Mouse (Mus musculus) neutrophil, adult 59 days (primary cell): ENCODE results near the gene Bcl2a1a. TPM values are rescaled to one million over a fixed set of nuclear protein-coding genes. Genes with fewer than 3 reads are reported as not detected.

Experiments used
- total RNA-seq, 2 experiments: library from RNA; stranded (reverse); gene quantifications; 1 replicate in 1 of 2; 2 replicates in 1 of 2; pipeline ENCODE4 v1.2.4; 2023

Bcl2a1a gene
- 1 to 10 TPM; 4.7 to 6.0 TPM for total RNA-seq

DNA sequence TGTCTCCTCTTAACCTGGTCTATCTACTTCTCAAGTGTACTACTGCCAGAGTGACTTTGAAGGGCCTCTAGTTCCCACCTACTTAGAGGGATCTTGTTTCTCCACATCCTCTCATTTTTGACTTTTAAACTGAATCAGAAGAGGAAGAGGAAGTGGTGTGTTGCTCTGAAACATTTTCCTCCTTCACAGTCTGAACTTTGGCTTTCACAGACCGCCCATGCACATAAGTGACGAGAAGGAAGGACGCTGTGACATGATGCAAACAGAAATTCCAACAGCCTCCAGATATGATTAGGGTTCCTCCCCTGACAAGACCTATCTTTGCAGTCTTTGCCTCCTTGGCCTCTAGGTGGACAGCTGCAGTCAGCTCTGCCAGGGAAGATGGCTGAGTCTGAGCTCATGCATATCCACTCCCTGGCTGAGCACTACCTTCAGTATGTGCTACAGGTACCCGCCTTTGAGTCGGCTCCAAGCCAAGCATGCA lies at the start of gene Bcl2a1a:
Gene Bcl2a1a, plus strand, starts transcription at position 231 of the 484 bp plus-strand sequence.

Other genes with a start within 250 kb of the Bcl2a1a start
- gene Mthfsl, start 236.6 kb upstream of the Bcl2a1a start, total RNA-seq = 10 to 100 TPM; 60.0 to 68.2 TPM
- gene Bcl2a1d, start 225.0 kb upstream of the Bcl2a1a start, total RNA-seq = 1 to 10 TPM; 3.7 to 4.9 TPM
- gene Trim43c, start 117.7 kb upstream of the Bcl2a1a start, total RNA-seq = not detected
- gene Trim43b, start 135.9 kb downstream of the Bcl2a1a start, total RNA-seq = not detected
- 10 to 100 TPM in 1 of 2 experiments, 1 to 10 TPM in 1; 8.6 to 16.6 TPM for gene Bcl2a1b, start 242.3 kb downstream of the Bcl2a1a start, total RNA-seq
- gene Gm29094, start 242.5 kb downstream of the Bcl2a1a start, total RNA-seq = 1 to 10 TPM in 1 of 2 experiments, not detected in 1; 3.9 TPM